Mouse (Mus musculus) heart, embryonic 11.5 days (tissue): Measurements from ENCODE around the gene Meis1. TPM values are rescaled to one million over a fixed set of nuclear protein-coding genes. Genes with fewer than 3 reads are reported as not detected.

Experiments used
- ATAC-seq: fragments of 200-750 bp; cut with Nextera tagmentation; replicated peaks from 2 replicates; pipeline ENCODE4 v1.8.0; 2017; ENCODE audit warnings: moderate library complexity; ENCODE audit not compliant: insufficient number of reproducible peaks, low FRiP score, low TSS enrichment
- H3K27ac ChIP-seq: fragments of 300-500 bp; sonication (generic); 2 replicates; pipeline ENCODE4 v1.5.1; 2014; ENCODE audit warnings: mild to moderate bottlenecking, low read depth, low read length
- H3K27me3 ChIP-seq: fragments of 300-500 bp; sonication (generic); 2 replicates; pipeline ENCODE4 v1.6.1; 2014; ENCODE audit warnings: mild to moderate bottlenecking, low read length, mixed read lengths; ENCODE audit not compliant: control insufficient read depth, insufficient read depth
- H3K36me3 ChIP-seq: fragments of 300-500 bp; sonication (generic); 2 replicates; pipeline ENCODE4 v1.6.1; 2014; ENCODE audit warnings: mild to moderate bottlenecking, low read length, moderate library complexity, mixed read lengths; ENCODE audit not compliant: control insufficient read depth, insufficient read depth
- H3K4me1 ChIP-seq: fragments of 300-500 bp; sonication (generic); 2 replicates; pipeline ENCODE4 v1.6.1; 2014; ENCODE audit warnings: low read length; ENCODE audit not compliant: control insufficient read depth, insufficient read depth
- H3K4me2 ChIP-seq: fragments of 300-500 bp; sonication (generic); 2 replicates; pipeline ENCODE4 v1.6.1; 2014; ENCODE audit warnings: mild to moderate bottlenecking, moderate library complexity
- H3K4me3 ChIP-seq: fragments of 300-500 bp; sonication (generic); 2 replicates; pipeline ENCODE4 v1.5.1; 2014; ENCODE audit warnings: low read depth, low read length
- H3K9ac ChIP-seq: fragments of 300-500 bp; sonication (generic); 2 replicates; pipeline ENCODE4 v1.6.1; 2014; ENCODE audit warnings: mild to moderate bottlenecking, low read depth, low read length, moderate library complexity
- H3K9me3 ChIP-seq: fragments of 300-500 bp; sonication (generic); replicated peaks from 2 replicates; pipeline ENCODE4 v1.6.1; 2016; ENCODE audit warnings: low read length; ENCODE audit not compliant: control insufficient read depth
- WGBS: fragments of 180-500 bp; shearing (Covaris S2); extraction: QIAGEN DNeasy Blood & Tissue Kit; methylation state at CpG from one replicate; pipeline ENCODE4 v1.1.7; 2014; ENCODE audit not compliant: insufficient replicate concordance; 5-methylcytosine and 5-hydroxymethylcytosine counted together
- polyA plus RNA-seq: library from polyadenylated mRNA; unstranded; fragments of >200 nt; fragmentation: Nextera tagmentation; extraction: Ambion mirVana; gene quantifications from 2 replicates; pipeline ENCODE4 v1.2.1, GENCODE M21; 2014

The Meis1 gene
- polyA plus RNA-seq, 1 experiment from 2014 or later, result 72.8 TPM

DNA sequence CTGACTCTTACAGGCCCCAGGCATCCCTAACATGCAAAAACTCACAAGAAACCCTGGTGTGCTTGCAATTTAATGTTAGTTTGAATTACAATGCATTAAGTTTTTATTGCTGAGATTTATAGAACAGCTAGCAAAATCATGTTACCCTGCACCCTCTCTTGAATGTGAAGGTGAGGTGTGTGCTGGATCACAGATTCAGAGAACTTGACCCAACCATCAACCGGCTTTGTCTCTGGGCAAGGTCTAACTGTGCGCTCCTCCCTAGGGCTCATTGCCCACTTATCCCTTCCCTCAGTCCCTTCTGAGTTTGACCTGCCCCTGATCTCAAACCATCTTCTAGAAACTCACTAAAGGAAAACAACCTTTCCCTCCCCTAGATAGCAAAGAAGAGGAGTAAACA is 6.8 kb downstream of the Meis1 start:
- Histone ChIP-seq H3K9ac (peak overlapping the region; percentile 63), H3K4me3 (peak overlapping the region; percentile 70; the same call in 1 of the 2 replicates), H3K4me1 (peaks cover 46% of the 10 kb centered on the region), H3K9me3 (no peaks in the 10 kb centered on the region), H3K4me2 (peak overlapping the region; percentile 81), H3K27ac (peak overlapping the region; percentile 100), H3K27me3 (no peaks in the 10 kb centered on the region), H3K36me3 (peaks cover 2% of the 10 kb centered on the region; the same call in 1 of the 2 replicates)
- WGBS, result 44% methylated on average over 2 of the region's 2 CpGs
- no peak for ATAC-seq

DNA sequence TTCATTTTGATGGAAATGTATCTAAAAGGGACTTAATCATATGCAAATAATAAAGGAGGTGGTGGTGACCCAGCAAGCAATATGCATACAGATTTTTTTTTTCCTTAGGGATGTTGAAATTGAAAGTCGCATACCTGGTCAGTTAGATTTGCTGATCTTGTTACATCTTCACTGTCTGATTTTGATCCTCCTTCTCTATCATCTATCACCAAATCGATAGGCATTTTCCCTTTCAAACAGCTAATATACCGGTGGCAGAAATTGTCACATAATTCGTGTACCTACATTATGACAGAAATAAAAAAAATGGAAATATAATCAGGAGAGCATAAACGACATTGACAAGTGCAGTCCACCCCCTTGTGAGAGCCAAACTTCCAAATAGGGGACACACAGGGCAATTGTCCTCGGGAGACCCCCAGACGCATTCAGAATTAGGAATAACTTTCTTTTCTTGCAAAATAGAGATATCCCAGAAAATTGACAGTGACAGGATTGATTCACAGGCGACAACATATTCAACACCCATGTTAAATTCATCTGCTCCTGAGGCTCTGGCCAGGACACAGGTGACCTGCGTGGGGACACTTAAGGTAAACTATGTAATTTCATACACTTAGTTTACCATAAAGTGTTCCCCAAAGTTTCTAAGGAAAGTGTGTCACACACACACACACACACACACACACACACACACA is 7.5 kb downstream of the Meis1 start:
- 43% methylated on average over 9 of the region's 9 CpGs for WGBS
- peaks cover 2% of the 10 kb centered on the region; the same call in 1 of the 2 replicates for H3K36me3 ChIP-seq
- peak overlapping the region; percentile 81 for H3K4me2 ChIP-seq
- peak overlapping the region; percentile 23 for H3K4me3 ChIP-seq
- H3K4me1 ChIP-seq, result peaks cover 48% of the 10 kb centered on the region
- no peaks in the 10 kb centered on the region for H3K9me3 ChIP-seq
- peak overlapping the region; percentile 70; the same call in 1 of the 2 replicates for H3K27ac ChIP-seq
- H3K9ac ChIP-seq, result peak overlapping the region; percentile 63
- ATAC-seq, result no peak
- no peaks in the 10 kb centered on the region for H3K27me3 ChIP-seq

DNA sequence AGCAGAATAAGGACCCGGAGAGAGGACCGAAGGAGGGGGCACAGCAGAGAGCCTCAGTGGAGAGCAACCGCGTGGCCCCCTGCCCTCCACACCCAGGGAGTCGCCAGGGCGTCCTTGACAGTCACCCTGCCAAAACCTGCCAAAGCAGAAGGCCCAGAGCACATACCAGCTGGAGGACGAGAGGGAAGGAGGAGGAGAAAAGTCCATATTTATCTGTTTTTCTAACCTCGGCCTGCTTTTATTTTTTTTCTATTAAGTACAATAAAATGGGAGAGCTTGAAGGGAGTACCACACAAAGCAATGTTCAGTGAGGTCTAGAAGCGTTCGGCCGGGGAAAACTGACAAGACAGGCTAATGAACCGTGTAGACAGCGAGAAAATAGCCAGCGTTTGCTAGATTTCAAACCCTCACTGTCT is 8.4 kb downstream of the Meis1 start:
- H3K27me3 ChIP-seq, result no peaks in the 10 kb centered on the region

DNA sequence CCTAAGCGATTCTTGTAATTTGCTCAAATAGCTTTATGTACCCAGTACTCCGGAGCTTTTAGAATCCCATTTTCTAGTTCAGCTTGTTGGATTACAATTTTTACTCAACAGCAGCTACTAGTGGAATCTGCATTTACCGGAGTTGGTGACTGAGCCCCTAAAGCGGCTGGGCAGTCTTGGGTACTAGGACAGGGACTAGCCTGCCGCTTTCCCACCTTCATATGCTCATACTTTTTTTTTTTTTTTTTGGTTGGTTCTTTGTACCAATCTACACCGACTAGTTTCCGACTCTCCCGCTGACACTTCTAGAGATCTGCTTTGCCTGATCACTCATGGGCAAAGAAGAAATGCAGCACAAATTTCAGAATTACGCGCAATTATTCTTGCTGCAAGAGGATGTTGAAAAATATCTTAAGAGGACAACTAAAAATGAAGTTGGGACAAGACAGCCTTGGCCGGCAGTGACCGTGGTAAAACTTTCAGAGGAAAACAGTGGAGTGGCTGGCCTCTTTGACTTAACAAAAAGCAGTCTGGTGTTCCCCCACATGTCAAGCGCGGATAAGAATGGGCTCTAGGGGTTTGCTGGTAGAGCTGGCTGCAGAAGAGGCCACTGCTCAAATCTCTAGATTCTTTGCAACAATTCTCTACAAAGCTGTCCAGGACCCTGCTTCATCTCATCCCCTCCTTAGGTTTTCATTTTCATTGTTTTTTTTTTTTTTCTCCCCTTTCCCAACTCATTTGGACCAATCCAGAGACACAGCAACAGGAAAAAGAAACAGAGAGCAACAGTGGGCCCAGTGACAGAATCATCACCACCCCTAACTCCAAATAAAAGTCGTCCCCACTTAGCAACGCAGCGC is 9.0 kb downstream of the Meis1 start:
- ATAC-seq, result no peak
- 19% methylated on average over 17 of the region's 17 CpGs for WGBS
- peak overlapping the region; percentile 70 for H3K27ac ChIP-seq
- H3K36me3 ChIP-seq, result peaks cover 2% of the 10 kb centered on the region; the same call in 1 of the 2 replicates
- H3K9me3 ChIP-seq, result no peaks in the 10 kb centered on the region
- H3K4me2 ChIP-seq, result peak overlapping the region; percentile 81
- H3K9ac ChIP-seq, result peak overlapping the region; percentile 63
- H3K4me3 ChIP-seq, result peak overlapping the region; percentile 23
- H3K27me3 ChIP-seq, result no peaks in the 10 kb centered on the region
- H3K4me1 ChIP-seq, result peaks cover 49% of the 10 kb centered on the region

More for the DNA sequence above, 8.4 kb downstream of the Meis1 start:
- WGBS, result 8% methylated on average over 14 of the region's 14 CpGs
- peak overlapping the region; percentile 81 for H3K4me2 ChIP-seq
- ATAC-seq, result no peak
- peaks cover 2% of the 10 kb centered on the region; the same call in 1 of the 2 replicates for H3K36me3 ChIP-seq
- peak overlapping the region; percentile 23 for H3K4me3 ChIP-seq
- peak overlapping the region; percentile 63 for H3K9ac ChIP-seq
- H3K27ac ChIP-seq, result peak overlapping the region; percentile 70
- H3K9me3 ChIP-seq, result no peaks in the 10 kb centered on the region
- peaks cover 49% of the 10 kb centered on the region for H3K4me1 ChIP-seq

DNA sequence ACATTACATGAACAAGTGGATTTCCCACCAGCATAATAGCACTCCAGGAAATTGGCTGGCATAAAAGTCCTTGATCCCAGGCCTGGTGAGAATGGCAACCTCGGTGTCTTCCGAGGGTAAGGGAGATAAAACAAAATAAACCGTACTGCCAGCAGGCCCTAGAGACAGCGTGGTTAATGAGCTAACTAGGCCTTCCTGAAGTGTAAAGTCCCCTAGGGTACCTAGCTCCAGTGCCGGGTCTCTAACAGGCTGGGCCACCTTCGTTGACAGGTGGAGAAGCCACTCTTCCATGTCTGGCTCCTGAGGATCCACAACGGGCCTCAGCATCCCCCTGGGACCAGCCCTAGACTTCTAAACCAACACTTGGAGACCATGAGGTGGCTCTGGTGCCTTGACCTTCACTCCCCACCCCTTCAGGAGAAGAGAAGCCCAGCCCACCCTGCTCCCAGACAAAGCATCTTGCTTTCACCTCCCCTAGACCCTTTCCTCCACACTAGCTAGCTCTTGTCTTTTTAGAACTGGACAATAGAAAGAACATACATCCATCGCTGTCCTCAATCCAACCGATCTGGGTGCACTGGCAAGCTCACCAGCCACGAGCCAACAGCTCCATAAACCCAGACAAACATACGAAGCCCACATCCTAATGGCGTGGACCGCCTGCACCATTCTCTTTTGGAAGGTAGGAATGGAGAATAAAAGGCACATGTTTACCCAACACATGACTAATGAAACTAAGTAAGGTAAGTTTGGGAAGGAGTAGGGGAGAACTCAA is 10.0 kb downstream of the Meis1 start:
- H3K4me2 ChIP-seq, result peak overlapping the region; percentile 81
- peak overlapping the region; percentile 87 for H3K27ac ChIP-seq
- 28% methylated on average over 13 of the region's 13 CpGs for whole genome bisulfite sequencing
- peak overlapping the region; percentile 61 for H3K9ac ChIP-seq
- peaks cover 1% of the 10 kb centered on the region; the same call in 1 of the 2 replicates for H3K36me3 ChIP-seq
- no peak for ATAC-seq
- no peaks in the 10 kb centered on the region for H3K27me3 ChIP-seq
- H3K4me3 ChIP-seq, result peak overlapping the region; percentile 24
- H3K9me3 ChIP-seq, result no peaks in the 10 kb centered on the region
- H3K4me1 ChIP-seq, result peaks cover 48% of the 10 kb centered on the region

DNA sequence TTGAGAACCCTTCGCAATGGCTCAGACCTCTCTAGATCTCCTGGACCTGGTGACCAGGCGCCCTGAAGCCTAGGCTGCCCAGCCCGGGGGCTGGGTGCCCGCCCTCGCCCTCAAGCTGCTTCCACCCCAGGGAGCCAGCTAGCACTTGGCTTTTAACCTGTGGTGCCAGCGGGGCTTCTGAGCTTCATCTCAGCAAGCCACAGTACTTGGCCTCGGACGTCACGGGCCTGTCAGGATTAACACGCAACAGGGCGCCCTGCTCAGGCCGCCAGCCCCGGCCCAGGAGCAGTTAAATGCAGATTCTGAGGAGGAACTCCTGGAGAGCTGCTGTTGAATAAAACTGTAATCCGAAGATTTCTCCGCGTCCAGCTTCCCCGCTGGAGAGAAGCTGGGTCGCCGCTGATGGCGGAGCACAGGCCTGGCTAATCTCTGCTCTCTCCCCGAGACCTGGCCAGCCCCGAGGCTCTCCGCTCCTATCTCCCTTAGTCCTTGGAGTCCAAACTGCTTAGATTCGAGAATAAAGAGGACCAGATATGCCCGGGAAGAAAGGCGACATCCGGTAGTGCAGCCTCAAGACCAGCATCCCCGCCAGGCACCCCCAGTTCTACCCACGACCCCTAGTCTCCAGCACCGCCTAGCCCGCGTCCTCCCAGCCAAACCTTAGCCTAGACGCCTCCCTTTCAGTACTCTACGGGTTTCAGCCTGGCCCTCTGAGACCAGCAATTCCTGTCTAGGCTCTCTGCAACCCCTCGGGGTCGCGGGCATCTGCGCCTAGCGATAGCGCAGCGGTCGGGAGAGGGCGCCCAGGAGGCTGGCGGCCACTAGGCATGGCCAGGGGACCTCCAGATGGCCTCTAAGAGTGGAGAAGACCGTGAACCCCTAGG is 11.0 kb downstream of the Meis1 start:
- Histone ChIP-seq H3K4me2 (peak overlapping the region; percentile 81), H3K4me3 (peak overlapping the region; percentile 27), H3K27ac (peak overlapping the region; percentile 87), H3K36me3 (no peaks in the 10 kb centered on the region), H3K27me3 (no peaks in the 10 kb centered on the region), H3K4me1 (peaks cover 45% of the 10 kb centered on the region), H3K9me3 (no peaks in the 10 kb centered on the region), H3K9ac (peak overlapping the region; percentile 65)
- peak; percentile 45; the same call in 1 of the 2 replicates for ATAC-seq
- WGBS, result 16% methylated on average over 45 of the region's 45 CpGs

DNA sequence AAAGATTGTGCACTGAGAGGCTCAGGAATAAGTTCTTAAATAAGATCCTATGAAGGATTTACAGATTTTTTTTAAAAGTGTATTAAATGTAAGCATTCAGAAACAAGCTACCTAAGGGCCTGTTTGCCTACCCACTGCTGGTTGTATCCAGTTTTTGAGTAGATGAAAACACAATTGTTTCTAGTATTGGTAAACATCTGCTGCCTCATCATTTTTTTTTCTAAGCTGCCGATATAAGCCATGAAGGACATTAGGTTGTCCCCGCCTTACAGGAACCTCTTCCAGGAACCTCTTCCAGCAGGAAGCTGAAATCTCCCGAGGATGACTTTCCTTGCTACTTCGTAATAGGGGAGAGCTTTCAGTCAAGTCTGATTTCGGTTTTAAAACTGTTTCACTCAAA is 11.7 kb downstream of the Meis1 start:
- Histone ChIP-seq H3K4me3 (peak overlapping the region; percentile 27; the same call in 1 of the 2 replicates), H3K27ac (peak overlapping the region; percentile 87), H3K9ac (peak overlapping the region; percentile 65), H3K36me3 (no peaks in the 10 kb centered on the region), H3K27me3 (no peaks in the 10 kb centered on the region), H3K9me3 (no peaks in the 10 kb centered on the region), H3K4me1 (peaks cover 45% of the 10 kb centered on the region), H3K4me2 (peak overlapping the region; percentile 81)
- no peak for ATAC-seq
- WGBS, result 56% methylated on average over 5 of the region's 5 CpGs
